Mouse (Mus musculus) liver, adult 2 months (tissue): ENCODE measurements around the gene Spats2.

Source experiments
- CTCF ChIP-seq: fragments of 200-500 bp; IDR thresholded peaks from 2 replicates; pipeline ENCODE4 v1.5.1; 2011; ENCODE audit warnings: low read depth, low read length, control low read depth
- POLR2A ChIP-seq: fragments of 200-500 bp; IDR thresholded peaks from 2 replicates; pipeline ENCODE4 v1.6.1; 2011; ENCODE audit warnings: low read length, control low read depth; ENCODE audit not compliant: insufficient read depth; ENCODE audit errors: extremely low read depth

- TF ChIP-seq CTCF (no peak), POLR2A (no peak)
Observed at GRCm38 (mm10) chr15:99172131-99172530, 46.4 kb downstream of the Spats2 start.
